Mouse (Mus musculus) neural tube, embryonic 11.5 days (tissue): Measurements from ENCODE around the gene Slc9a6. TPM values are rescaled to one million over a fixed set of nuclear protein-coding genes. Genes with fewer than 3 reads are reported as not detected.

Source experiments
- ATAC-seq: fragments of 200-750 bp; cut with Nextera tagmentation; 2 replicates; pipeline ENCODE4 v1.8.0; 2017; ENCODE audit warnings: moderate number of reproducible peaks, mild to moderate bottlenecking, moderate TSS enrichment, moderate library complexity; ENCODE audit not compliant: insufficient read depth, low FRiP score, low TSS enrichment
- DNase-seq: peaks from one replicate; pipeline ENCODE4 v3.0.0-alpha.2; 2015; ENCODE audit warnings: low spot score
- H3K27ac ChIP-seq: fragments of 300-500 bp; sonication (generic); 2 replicates; pipeline ENCODE4 v1.5.1; 2014; ENCODE audit warnings: low read depth, mild to moderate bottlenecking, low read length
- H3K27me3 ChIP-seq: fragments of 300-500 bp; sonication (generic); 2 replicates; pipeline ENCODE4 v1.6.1; 2014; ENCODE audit warnings: mild to moderate bottlenecking, low read length, mixed read lengths; ENCODE audit not compliant: control insufficient read depth, insufficient read depth
- H3K36me3 ChIP-seq: fragments of 300-500 bp; sonication (generic); 2 replicates; pipeline ENCODE4 v1.6.1; 2014; ENCODE audit warnings: mild to moderate bottlenecking, low read length, moderate library complexity, mixed read lengths; ENCODE audit not compliant: control insufficient read depth, insufficient read depth
- H3K4me1 ChIP-seq: fragments of 300-500 bp; sonication (generic); 2 replicates; pipeline ENCODE4 v1.6.1; 2014; ENCODE audit warnings: low read length, mixed read lengths; ENCODE audit not compliant: control insufficient read depth, insufficient read depth
- H3K4me2 ChIP-seq: fragments of 300-500 bp; sonication (generic); 2 replicates; pipeline ENCODE4 v1.6.1; 2014; ENCODE audit warnings: low read depth, mild to moderate bottlenecking, moderate library complexity
- H3K4me3 ChIP-seq: fragments of 300-500 bp; sonication (generic); 2 replicates; pipeline ENCODE4 v1.5.1; 2014; ENCODE audit warnings: low read depth, low read length
- H3K9ac ChIP-seq: fragments of 300-500 bp; sonication (generic); 2 replicates; pipeline ENCODE4 v1.6.1; 2014; ENCODE audit warnings: mild to moderate bottlenecking, low read length
- H3K9me3 ChIP-seq: fragments of 300-500 bp; sonication (generic); 2 replicates; pipeline ENCODE4 v1.6.1; 2016; ENCODE audit warnings: low read length; ENCODE audit not compliant: control insufficient read depth
- WGBS: fragments of 180-500 bp; shearing (Covaris S2); extraction: QIAGEN DNeasy Blood & Tissue Kit; methylation state at CpG from one replicate; pipeline ENCODE4 v1.1.7; 2014; 5-methylcytosine and 5-hydroxymethylcytosine counted together
- polyA plus RNA-seq: library from polyadenylated mRNA; unstranded; fragments of >200 nt; fragmentation: Nextera tagmentation; extraction: Ambion mirVana; gene quantifications from 2 replicates; pipeline ENCODE4 v1.2.1, GENCODE M21; 2014

Slc9a6 gene
- polyA plus RNA-seq, 1 experiment from 2014 or later = 17.2 TPM

- WGBS = 78% methylated on average over 6 of the region's 6 CpGs
- H3K9ac ChIP-seq = no peak overlapping the region
- H3K4me1 ChIP-seq = no peaks in the 10 kb centered on the region
- no peak overlapping the region for H3K27ac ChIP-seq
- no peak overlapping the region for H3K4me3 ChIP-seq
- no peak overlapping the region for H3K4me2 ChIP-seq
- no peaks in the 10 kb centered on the region for H3K27me3 ChIP-seq
- H3K9me3 ChIP-seq = no peaks in the 10 kb centered on the region
- H3K36me3 ChIP-seq = no peaks in the 10 kb centered on the region
- no peak for ATAC-seq
- DNase-seq = no peak
These were observed 68.2 kb downstream of the Slc9a6 start for GRCm38 (mm10) chrX:56677736-56678135.

- Histone ChIP-seq H3K27me3 (no peaks in the 10 kb centered on the region), H3K4me3 (no peak overlapping the region), H3K4me1 (no peaks in the 10 kb centered on the region), H3K4me2 (no peak overlapping the region), H3K9me3 (no peaks in the 10 kb centered on the region), H3K9ac (no peak overlapping the region), H3K27ac (no peak overlapping the region), H3K36me3 (no peaks in the 10 kb centered on the region)
- 82% methylated on average over 6 of the region's 6 CpGs for WGBS
- no peak for DNase-seq
- no peak for ATAC-seq
These were observed 69.5 kb downstream of the Slc9a6 start for GRCm38 (mm10) chrX:56679066-56679465.

- Histone ChIP-seq H3K4me2 (no peak overlapping the region), H3K36me3 (no peaks in the 10 kb centered on the region), H3K9me3 (no peaks in the 10 kb centered on the region), H3K4me1 (no peaks in the 10 kb centered on the region), H3K27me3 (no peaks in the 10 kb centered on the region), H3K27ac (no peak overlapping the region), H3K4me3 (no peak overlapping the region), H3K9ac (no peak overlapping the region)
- DNase-seq (no peak), ATAC-seq (no peak)
- 42% methylated on average over 1 of the region's 1 CpGs for WGBS
These were observed 72.7 kb downstream of the Slc9a6 start for GRCm38 (mm10) chrX:56682156-56682720.

- Histone ChIP-seq H3K27ac (no peak overlapping the region), H3K9me3 (no peaks in the 10 kb centered on the region), H3K27me3 (no peaks in the 10 kb centered on the region), H3K4me2 (no peak overlapping the region), H3K36me3 (no peaks in the 10 kb centered on the region), H3K4me3 (no peak overlapping the region), H3K4me1 (no peaks in the 10 kb centered on the region), H3K9ac (no peak overlapping the region)
- DNase-seq (no peak), ATAC-seq (no peak)
- 87% methylated on average over 10 of the region's 10 CpGs for WGBS
These were observed 74.0 kb downstream of the Slc9a6 start for GRCm38 (mm10) chrX:56683521-56683920.

- Histone ChIP-seq H3K4me3 (no peak overlapping the region), H3K27ac (no peak overlapping the region), H3K27me3 (no peaks in the 10 kb centered on the region), H3K36me3 (no peaks in the 10 kb centered on the region), H3K9me3 (no peaks in the 10 kb centered on the region), H3K9ac (no peak overlapping the region), H3K4me2 (no peak overlapping the region), H3K4me1 (no peaks in the 10 kb centered on the region)
- DNase-seq (no peak), ATAC-seq (no peak)
- 90% methylated on average over 6 of the region's 6 CpGs for WGBS
These were observed 83.0 kb downstream of the Slc9a6 start for GRCm38 (mm10) chrX:56692554-56692953.

GRCm38 (mm10) chrX:56694539-56694938 is 85.0 kb downstream of the Slc9a6 start:
- H3K9ac ChIP-seq = no peak overlapping the region
- H3K9me3 ChIP-seq = no peaks in the 10 kb centered on the region
- WGBS = 97% methylated on average over 2 of the region's 2 CpGs
- no peaks in the 10 kb centered on the region for H3K36me3 ChIP-seq
- no peaks in the 10 kb centered on the region for H3K4me1 ChIP-seq
- no peak overlapping the region for H3K4me2 ChIP-seq
- H3K27ac ChIP-seq = no peak overlapping the region
- ATAC-seq (no peak), DNase-seq (no peak)
- H3K4me3 ChIP-seq = no peak overlapping the region
- no peaks in the 10 kb centered on the region for H3K27me3 ChIP-seq

- H3K9ac ChIP-seq = no peak overlapping the region
- H3K9me3 ChIP-seq = no peaks in the 10 kb centered on the region
- H3K4me2 ChIP-seq = no peak overlapping the region
- H3K27me3 ChIP-seq = no peaks in the 10 kb centered on the region
- H3K4me1 ChIP-seq = no peaks in the 10 kb centered on the region
- no peak overlapping the region for H3K27ac ChIP-seq
- no peak overlapping the region for H3K4me3 ChIP-seq
- no peak for ATAC-seq
- WGBS = 90% methylated on average over 6 of the region's 6 CpGs
- H3K36me3 ChIP-seq = no peaks in the 10 kb centered on the region
- DNase-seq = no peak
These were observed 87.7 kb downstream of the Slc9a6 start for GRCm38 (mm10) chrX:56697199-56697780.

- 88% methylated on average over 4 of the region's 4 CpGs for WGBS
- no peak overlapping the region for H3K4me2 ChIP-seq
- no peak overlapping the region for H3K4me3 ChIP-seq
- no peak for ATAC-seq
- H3K27me3 ChIP-seq = no peaks in the 10 kb centered on the region
- H3K36me3 ChIP-seq = no peaks in the 10 kb centered on the region
- no peak for DNase-seq
- no peak overlapping the region for H3K9ac ChIP-seq
- H3K27ac ChIP-seq = no peak overlapping the region
- H3K4me1 ChIP-seq = no peaks in the 10 kb centered on the region
- H3K9me3 ChIP-seq = no peaks in the 10 kb centered on the region
These were observed 88.3 kb downstream of the Slc9a6 start for GRCm38 (mm10) chrX:56697886-56698285.

GRCm38 (mm10) chrX:56701261-56701660 is 91.7 kb downstream of the Slc9a6 start:
- Histone ChIP-seq H3K27ac (no peak overlapping the region), H3K9ac (no peak overlapping the region), H3K4me2 (no peak overlapping the region), H3K4me3 (no peak overlapping the region), H3K4me1 (no peaks in the 10 kb centered on the region), H3K9me3 (no peaks in the 10 kb centered on the region), H3K27me3 (no peaks in the 10 kb centered on the region), H3K36me3 (no peaks in the 10 kb centered on the region)
- ATAC-seq (no peak), DNase-seq (no peak)
- 81% methylated on average over 3 of the region's 3 CpGs for WGBS
